Mouse (Mus musculus) ES-E14 (cell line): ENCODE results near the gene Lrrc3c. TPM values are rescaled to one million over a fixed set of nuclear protein-coding genes. Genes with fewer than 3 reads are reported as not detected.
"Not testable (repeated sequence)": the region's sequence is repeated elsewhere in the genome, so short reads cannot be mapped to it uniquely, and the experiment has no call there.

Experiments
- DNase-seq: peaks from one replicate; pipeline ENCODE4 v3.0.0-alpha.2; 2013; ENCODE audit warnings: low read depth, low spot score
- H3K27ac ChIP-seq: 2 replicates; pipeline ENCODE4 v1.5.1; 2012; ENCODE audit warnings: low read depth, mild to moderate bottlenecking, low read length, moderate library complexity, mixed read lengths; ENCODE audit not compliant: poor library complexity, insufficient read depth, severe bottlenecking
- H3K36me3 ChIP-seq: 2 replicates; pipeline ENCODE4 v1.6.1; 2012; ENCODE audit warnings: mild to moderate bottlenecking, low read length, moderate library complexity, mixed read lengths; ENCODE audit not compliant: control insufficient read depth, poor library complexity, insufficient read depth, severe bottlenecking
- H3K4me1 ChIP-seq, 2 experiments: fragments of 150-350 bp in 1 of 2; sonication (generic) in 1 of 2; 2 replicates each; pipeline ENCODE4 v1.6.1; 2012; ENCODE audit warnings: low read length in 2 of 2, mild to moderate bottlenecking in 1 of 2, mixed read lengths in 1 of 2; ENCODE audit not compliant: control insufficient read depth in 2 of 2, insufficient read depth in 2 of 2, poor library complexity in 1 of 2
- H3K4me3 ChIP-seq, 2 experiments: fragments of 150-350 bp in 1 of 2; sonication (generic) in 1 of 2; 2 replicates each; pipeline ENCODE4 v1.5.1; 2012; ENCODE audit warnings: low read length in 2 of 2, low read depth in 1 of 2, mild to moderate bottlenecking in 1 of 2, mixed read lengths in 1 of 2; ENCODE audit not compliant: insufficient read depth in 1 of 2, poor library complexity in 1 of 2, severe bottlenecking in 1 of 2
- H3K9ac ChIP-seq: 2 replicates; pipeline ENCODE4 v1.6.1; 2012; ENCODE audit warnings: low read depth, mild to moderate bottlenecking, low read length, mixed read lengths; ENCODE audit not compliant: poor library complexity, insufficient read depth, severe bottlenecking
- H3K9me3 ChIP-seq: fragments of 150-350 bp; sonication (generic); 2 replicates; pipeline ENCODE4 v1.6.1; 2012; ENCODE audit warnings: low read depth, mild to moderate bottlenecking, low read length; ENCODE audit not compliant: control insufficient read depth, insufficient read depth
- CHD2 ChIP-seq: IDR thresholded peaks from 2 replicates; pipeline ENCODE4 v1.6.1; 2014; ENCODE audit warnings: mild to moderate bottlenecking, low read depth, low read length, inconsistent platforms
- HCFC1 ChIP-seq: IDR thresholded peaks from 2 replicates; pipeline ENCODE4 v1.6.1; 2012; ENCODE audit warnings: low read length, inconsistent platforms, borderline replicate concordance; ENCODE audit not compliant: insufficient read depth
- MAFK ChIP-seq: IDR thresholded peaks from 2 replicates; pipeline ENCODE4 v1.6.1; 2014; ENCODE audit warnings: mild to moderate bottlenecking, low read depth, low read length, inconsistent platforms; ENCODE audit not compliant: insufficient read depth
- ZC3H11A ChIP-seq: IDR thresholded peaks from 2 replicates; pipeline ENCODE4 v1.6.1; 2012; ENCODE audit warnings: low read depth, mild to moderate bottlenecking, inconsistent platforms, low read length, borderline replicate concordance
- ZNF384 ChIP-seq: IDR thresholded peaks from 2 replicates; pipeline ENCODE4 v1.6.1; 2012; ENCODE audit warnings: low read depth, low read length, inconsistent platforms
- in situ Hi-C, 2 experiments: fragments of 600-800 bp; cut with MboI; formaldehyde crosslinking; loops; one replicate each; pipeline ENCODE4 v1.15.1; 2025; ENCODE audit warnings: low sequenced_read_pairs in 2 of 2, inconsistent platforms in 1 of 2; ENCODE audit not compliant: unreplicated experiment in 2 of 2
- total RNA-seq: library from RNA; depleted of rRNA; stranded (reverse); fragments of 300-350 nt; gene quantifications from 2 replicates; pipeline ENCODE4 v1.2.3, GENCODE M21; 2012

The Lrrc3c gene
- total RNA-seq, 1 experiment, result not detected

DNA sequence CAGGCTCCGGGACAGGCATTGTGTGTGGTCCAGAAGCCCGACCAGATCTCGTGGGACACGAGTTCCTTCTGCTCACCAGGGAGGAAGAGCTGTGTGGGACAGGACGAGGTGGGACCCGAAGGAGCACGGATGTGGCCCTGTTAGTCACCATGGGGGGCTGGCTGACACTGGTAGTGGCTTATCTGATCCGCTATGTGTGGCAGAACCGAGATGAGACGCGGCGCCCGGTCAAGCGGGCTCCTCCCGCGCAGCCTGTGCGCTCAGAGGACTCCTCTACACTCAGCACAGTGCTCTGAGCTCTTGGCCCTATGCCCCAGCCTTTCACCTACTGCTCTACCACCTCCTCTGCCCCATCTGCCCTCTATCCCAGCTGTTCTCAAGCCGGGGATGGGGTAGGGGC is 1.2 kb downstream of the Lrrc3c start:
- H3K9me3 ChIP-seq, result no peaks in the 10 kb centered on the region
- TF ChIP-seq ZNF384, result no peak
- TF ChIP-seq ZC3H11A, result no peak
- TF ChIP-seq MAFK, result no peak
- no peak for TF ChIP-seq HCFC1
- no peak for TF ChIP-seq CHD2
- H3K4me1 ChIP-seq, result peaks cover 0 to 3% of the 10 kb centered on the region in 2 experiments; a peak in 2 of 4 replicates
- H3K4me3 ChIP-seq, result peak overlapping the region; percentile 33 to 39; a peak in 2 of 4 replicates
- no peak overlapping the region for H3K9ac ChIP-seq
- no peak overlapping the region for H3K27ac ChIP-seq
- DNase-seq, result no peak
- no peaks in the 10 kb centered on the region for H3K36me3 ChIP-seq
- in situ Hi-C loops, result no loop called here

DNA sequence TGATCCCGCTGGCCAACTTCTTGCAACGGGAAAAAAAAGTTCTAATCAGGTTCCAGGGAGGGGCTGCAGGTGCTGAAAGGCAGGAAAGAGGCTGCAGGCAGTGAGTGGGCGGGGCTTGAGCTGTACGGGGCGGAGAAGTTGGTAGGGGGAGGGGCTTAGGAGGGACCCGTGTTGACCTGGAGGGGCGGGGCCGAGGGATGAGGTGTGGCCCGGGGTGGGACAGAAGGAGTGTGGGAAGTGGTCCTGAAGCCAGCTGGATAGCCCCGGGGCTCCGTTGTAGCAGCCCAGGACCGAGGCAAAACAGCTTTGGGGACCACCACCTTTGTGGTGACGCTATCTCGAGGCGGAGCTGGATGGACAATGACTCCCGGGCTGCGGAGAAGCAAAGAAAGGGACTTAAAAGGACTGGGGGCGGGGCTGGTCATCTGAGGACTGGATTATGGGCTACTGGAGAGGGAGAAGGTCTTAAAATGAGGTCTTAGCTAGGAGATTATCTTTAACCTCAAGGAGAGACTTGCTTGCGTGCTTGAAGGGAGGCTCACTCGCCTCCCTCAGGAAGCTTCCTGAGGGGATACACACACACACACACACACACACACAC is 4.1 kb downstream of the Lrrc3c start:
- TF ChIP-seq CHD2, result no peak
- no peak for TF ChIP-seq MAFK
- no peak for TF ChIP-seq HCFC1
- TF ChIP-seq ZNF384, result 0 out of 2 replicates have a peak, but pooled peaks have one; percentile 44
- H3K27ac ChIP-seq, result no peak overlapping the region
- H3K9me3 ChIP-seq, result no peaks in the 10 kb centered on the region
- no peaks in the 10 kb centered on the region for H3K36me3 ChIP-seq
- peaks cover 0 to 3% of the 10 kb centered on the region in 2 experiments; a peak in 2 of 4 replicates for H3K4me1 ChIP-seq
- H3K9ac ChIP-seq, result no peak overlapping the region
- peak; percentile 93 for DNase-seq
- H3K4me3 ChIP-seq, result peak overlapping the region; percentile 58 to 84
- in situ Hi-C loops, result no loop called here

DNA sequence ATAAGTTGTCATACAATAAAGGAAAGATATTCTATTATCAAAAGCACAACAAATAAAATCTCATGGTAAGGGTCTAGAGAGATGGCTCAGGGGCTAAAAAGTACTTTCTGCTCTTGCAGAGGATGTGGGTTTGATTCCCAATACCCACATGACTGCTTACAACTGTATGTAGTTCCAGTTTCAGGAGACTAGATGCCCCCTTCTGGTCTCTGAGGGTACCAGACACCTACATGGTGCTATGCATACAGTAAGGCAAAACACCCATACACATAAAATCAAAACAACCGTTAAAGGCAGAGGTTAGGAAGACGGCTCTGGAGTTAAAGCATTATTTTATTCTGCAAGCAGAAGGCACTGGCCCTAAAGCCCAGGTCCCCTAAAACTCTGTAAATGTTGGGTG is 5.9 kb downstream of the Lrrc3c start:
- no peak for DNase-seq
- Histone ChIP-seq H3K4me1 (peaks cover 0 to 3% of the 10 kb centered on the region in 2 experiments; a peak in 2 of 4 replicates), H3K9me3 (no peaks in the 10 kb centered on the region), H3K27ac (no peak overlapping the region), H3K4me3 (no peak overlapping the region), H3K36me3 (no peaks in the 10 kb centered on the region), H3K9ac (no peak overlapping the region)
- in situ Hi-C loops, result no loop called here
- no peak for TF ChIP-seq CHD2
- no peak for TF ChIP-seq HCFC1
- TF ChIP-seq ZC3H11A, result no peak
- no peak for TF ChIP-seq MAFK
- no peak for TF ChIP-seq ZNF384

DNA sequence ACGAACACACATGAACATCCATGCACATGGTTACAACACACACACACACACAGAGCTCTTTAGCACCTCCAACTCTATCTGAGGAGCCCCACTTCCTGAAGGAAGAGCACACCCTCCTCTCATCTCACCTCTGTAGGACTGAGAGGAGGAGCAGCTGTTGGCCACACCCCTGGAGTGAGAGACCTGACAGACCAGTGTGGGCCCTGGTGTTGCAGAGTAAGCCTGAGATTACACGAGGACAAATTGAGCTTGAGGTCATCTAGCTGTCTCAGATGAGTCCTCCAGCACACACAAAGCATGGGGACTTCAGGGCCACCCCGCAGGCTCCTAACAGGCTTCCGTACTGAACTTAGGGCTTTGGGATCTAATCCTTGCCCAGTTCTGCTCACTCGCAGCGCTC is 6.8 kb downstream of the Lrrc3c start:
- H3K4me3 ChIP-seq, in situ Hi-C loops, H3K9me3 ChIP-seq, H3K36me3 ChIP-seq, H3K9ac ChIP-seq, H3K27ac ChIP-seq, DNase-seq, H3K4me1 ChIP-seq: not testable (repeated sequence)

DNA sequence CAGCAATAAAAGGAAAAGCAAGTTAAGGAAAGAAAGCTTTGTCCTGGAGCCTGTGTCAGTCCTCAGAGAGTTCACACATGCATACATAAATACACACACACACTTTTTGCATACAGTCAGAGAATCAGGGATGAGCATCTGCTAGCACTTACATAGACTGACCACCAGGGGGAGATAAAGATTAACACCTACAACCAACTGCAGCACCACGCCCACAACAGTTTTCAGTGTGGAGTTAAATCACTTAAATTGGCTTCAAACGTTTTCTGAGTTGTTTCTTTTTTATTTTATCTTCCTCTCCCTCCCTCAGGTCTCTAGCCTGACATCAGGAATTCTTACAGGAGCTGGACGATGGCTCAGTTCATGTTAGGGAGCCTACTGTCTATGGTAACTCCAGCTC is 8.7 kb downstream of the Lrrc3c start:
- H3K36me3 ChIP-seq, result no peaks in the 10 kb centered on the region
- peak; percentile 50 for TF ChIP-seq ZC3H11A
- TF ChIP-seq ZNF384, result no peak
- DNase-seq, result peak; percentile 40

More for the DNA sequence above, 8.7 kb downstream of the Lrrc3c start:
- H3K9me3 ChIP-seq, result 0 out of 2 replicates have a peak, but pooled peaks cover 1% of the 10 kb centered on the region
- no peak overlapping the region for H3K27ac ChIP-seq
- H3K4me3 ChIP-seq, result no peak overlapping the region
- H3K4me1 ChIP-seq, result peaks cover 0 to 1% of the 10 kb centered on the region in 2 experiments; a peak in 2 of 4 replicates
- in situ Hi-C loops, result no loop called here
- H3K9ac ChIP-seq, result no peak overlapping the region
